Mouse (Mus musculus) brown adipose tissue, adult 24 weeks (tissue): ENCODE measurements around the gene 4930568D16Rik. TPM values are rescaled to one million over a fixed set of nuclear protein-coding genes. Genes with fewer than 3 reads are reported as not detected.

ENCODE experiments used
- polyA plus RNA-seq: library from polyadenylated mRNA; stranded (reverse); fragments of >200 nt; gene quantifications from 2 replicates; pipeline ENCODE4 v1.2.4, GENCODE M21; 2012; ENCODE audit not compliant: missing spikeins, insufficient read depth, insufficient read length

4930568D16Rik gene
- polyA plus RNA-seq, 1 experiment = not detected

Other genes with a start within 250 kb of the 4930568D16Rik start
- 114 and 128 TPM in 2 replicates for gene Rab14, start 166.6 kb downstream of the 4930568D16Rik start, polyA plus RNA-seq
- gene Gsn, start 111.3 kb downstream of the 4930568D16Rik start, polyA plus RNA-seq = 804 and 896 TPM in 2 replicates
- 230 and 257 TPM in 2 replicates for gene Stom, start 30.8 kb downstream of the 4930568D16Rik start, polyA plus RNA-seq
- not detected in 2 replicates for gene 4930402F06Rik, start 29.4 kb upstream of the 4930568D16Rik start, polyA plus RNA-seq
- 8.8 and 14.5 TPM in 2 replicates for gene Ggta1, start 95.5 kb upstream of the 4930568D16Rik start, polyA plus RNA-seq
- gene Dab2ip, start 190.5 kb upstream of the 4930568D16Rik start, polyA plus RNA-seq = 14.3 and 19.1 TPM in 2 replicates